Mouse (Mus musculus): Measurements from ENCODE around the gene Slc4a5.

- TF ChIP-seq POLR2A (IDR thresholded peaks at IDR 0.05; ENCODE audit: extremely low read depth, insufficient read depth, low read length) (no peak), CTCF (IDR thresholded peaks at IDR 0.05; ENCODE audit: extremely low read depth, insufficient read depth, low read length) (no peak)
Observed at GRCm38 (mm10) chr6:83347916-83348315, 128.3 kb downstream of the Slc4a5 start.
